Mouse (Mus musculus): ENCODE measurements around the gene Rptor. TPM values are rescaled to one million over a fixed set of nuclear protein-coding genes. Genes with fewer than 3 reads are reported as not detected.

Rptor gene
- polyA plus RNA-seq, 1 experiment, result 15.2 TPM

GRCm38 (mm10) chr11:119715841-119716596, 113.3 kb downstream of the Rptor start:
- 61% methylated on average over 5 of the region's 5 CpGs for WGBS
- DNase-seq (ENCODE audit: low read depth, low spot score), result peak; percentile 32

GRCm38 (mm10) chr11:119718115-119718514, 115.4 kb downstream of the Rptor start:
- 85% methylated on average over 3 of the region's 3 CpGs for WGBS
- no peak for DNase-seq (ENCODE audit: low read depth, low spot score)

GRCm38 (mm10) chr11:119720101-119721048, 117.7 kb downstream of the Rptor start:
- WGBS, result 72% methylated on average over 9 of the region's 9 CpGs
- no peak for DNase-seq (ENCODE audit: low read depth, low spot score)

GRCm38 (mm10) chr11:119724709-119725108, 122.0 kb downstream of the Rptor start:
- DNase-seq (ENCODE audit: low read depth, low spot score), result no peak
- WGBS, result 87% methylated on average over 9 of the region's 9 CpGs

- 61% methylated on average over 5 of the region's 5 CpGs for WGBS
- DNase-seq (ENCODE audit: low read depth, low spot score), result no peak
These were observed 128.7 kb downstream of the Rptor start for GRCm38 (mm10) chr11:119731382-119731781.

GRCm38 (mm10) chr11:119732362-119732761, 129.7 kb downstream of the Rptor start:
- 69% methylated on average over 1 of the region's 1 CpGs for WGBS
- DNase-seq (ENCODE audit: low read depth, low spot score), result no peak

GRCm38 (mm10) chr11:119732961-119733656, 130.4 kb downstream of the Rptor start:
- no peak for DNase-seq (ENCODE audit: low read depth, low spot score)
- 46% methylated on average over 4 of the region's 4 CpGs for WGBS

GRCm38 (mm10) chr11:119733657-119733990, 130.9 kb downstream of the Rptor start:
- 94% methylated on average over 7 of the region's 7 CpGs for WGBS
- no peak for DNase-seq (ENCODE audit: low read depth, low spot score)

- DNase-seq (ENCODE audit: low read depth, low spot score), result no peak
- whole genome bisulfite sequencing, result 75% methylated on average over 2 of the region's 2 CpGs
These were observed 132.4 kb downstream of the Rptor start for GRCm38 (mm10) chr11:119735152-119735551.

- WGBS, result 65% methylated on average over 7 of the region's 7 CpGs
- no peak for DNase-seq (ENCODE audit: low read depth, low spot score)
These were observed 136.5 kb downstream of the Rptor start for GRCm38 (mm10) chr11:119738990-119739846.

- 82% methylated on average over 1 of the region's 1 CpGs for WGBS
- DNase-seq (ENCODE audit: low read depth, low spot score), result no peak
These were observed 138.7 kb downstream of the Rptor start for GRCm38 (mm10) chr11:119741401-119741800.

GRCm38 (mm10) chr11:119744436-119744835, 141.7 kb downstream of the Rptor start:
- DNase-seq (ENCODE audit: low read depth, low spot score), result no peak

GRCm38 (mm10) chr11:119745333-119745732, 142.6 kb downstream of the Rptor start:
- 91% methylated on average over 7 of the region's 7 CpGs for WGBS
- DNase-seq (ENCODE audit: low read depth, low spot score), result no peak

More at GRCm38 (mm10) chr11:119744436-119744835, 141.7 kb downstream of the Rptor start:
- WGBS, result 86% methylated on average over 4 of the region's 4 CpGs

GRCm38 (mm10) chr11:119754459-119754858, 151.8 kb downstream of the Rptor start:
- no peak for DNase-seq (ENCODE audit: low read depth, low spot score)
- 80% methylated on average over 6 of the region's 6 CpGs for WGBS

- no peak for DNase-seq (ENCODE audit: low read depth, low spot score)
- 56% methylated on average over 5 of the region's 5 CpGs for WGBS
These were observed 155.5 kb downstream of the Rptor start for GRCm38 (mm10) chr11:119758214-119758613.

GRCm38 (mm10) chr11:119758705-119759327, 156.1 kb downstream of the Rptor start:
- no peak for DNase-seq (ENCODE audit: low read depth, low spot score)
- 91% methylated on average over 7 of the region's 7 CpGs for WGBS

- WGBS, result 79% methylated on average over 9 of the region's 9 CpGs
- DNase-seq (ENCODE audit: low read depth, low spot score), result no peak
These were observed 160.2 kb downstream of the Rptor start for GRCm38 (mm10) chr11:119762911-119763310.

GRCm38 (mm10) chr11:119766023-119766422, 163.3 kb downstream of the Rptor start:
- no peak for DNase-seq (ENCODE audit: low read depth, low spot score)
- WGBS, result 95% methylated on average over 6 of the region's 6 CpGs
